Mouse (Mus musculus): ENCODE measurements around the gene Smyd4.

DNA sequence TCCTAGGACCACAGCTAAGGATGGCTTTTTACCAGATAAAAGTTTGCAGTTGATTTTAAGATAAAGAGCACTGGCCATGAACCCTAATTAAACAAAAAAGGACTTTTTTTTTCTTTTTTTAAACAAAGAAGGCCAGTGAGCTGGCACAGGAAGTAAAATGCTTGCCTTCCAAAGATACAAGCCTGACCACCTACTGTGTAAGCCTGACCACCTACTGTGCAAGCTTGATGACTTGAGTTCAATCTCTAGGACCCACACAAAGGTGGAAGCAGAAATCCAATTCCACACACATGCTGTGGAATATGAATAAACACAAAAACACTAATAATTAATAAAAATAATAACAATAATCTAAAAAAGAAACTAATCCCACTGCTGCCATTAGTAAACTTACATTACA is 3.0 kb downstream of the Smyd4 start:
- no peak for TF ChIP-seq EP300 (IDR thresholded peaks at IDR 0.05)
- no peak for TF ChIP-seq CTCF (IDR thresholded peaks at IDR 0.05)

All from lung, postnatal 0 days (tissue).